8 mouse cellular contexts compared by ENCODE assay signal in the genomic region with DNA sequence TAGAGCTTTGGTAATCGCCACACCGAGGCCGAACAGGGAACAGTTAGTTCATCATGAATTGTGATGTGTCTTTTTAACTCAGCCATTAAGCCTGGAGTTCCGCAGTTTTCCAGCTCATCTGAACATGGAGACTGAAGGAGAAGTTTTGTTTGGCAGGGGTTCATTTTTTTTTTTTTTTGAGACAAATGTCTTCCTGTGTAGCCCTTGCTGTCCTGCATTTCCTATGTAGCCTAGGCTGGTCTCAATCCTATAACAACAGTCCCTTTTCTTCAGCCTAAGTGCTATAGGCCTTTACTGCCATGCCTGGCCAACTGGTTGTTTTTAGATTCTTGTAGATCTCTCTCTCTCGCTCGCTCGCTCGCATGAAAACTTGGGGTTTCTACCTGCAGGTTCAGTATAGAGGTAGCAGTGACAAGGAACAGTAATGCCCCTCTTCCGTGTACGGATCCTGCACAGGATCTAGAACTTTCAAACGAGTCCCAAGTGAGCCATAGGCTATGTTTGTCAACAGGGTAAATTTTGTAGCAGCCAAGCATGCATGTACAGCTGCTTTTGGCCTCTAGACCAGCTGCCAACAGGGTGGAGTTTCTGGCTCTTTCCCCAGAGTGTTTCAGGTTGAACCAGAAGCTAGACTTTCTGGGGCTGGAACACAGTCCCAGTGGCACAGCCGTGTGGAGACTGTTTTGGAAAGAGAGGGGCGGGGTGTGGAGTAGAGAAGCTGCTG.
DNase-seq lines count a peak whose midpoint lies in the region; ATAC-seq and TF ChIP-seq lines count a peak whose summit lies in the region.

No protein-coding gene starts in this region.

- no peak overlapping the region for H3K9ac ChIP-seq in intestine, embryonic 14.5 days (ENCODE audit: low read length)
- H3K9ac ChIP-seq in lung, embryonic 15.5 days, result no peak overlapping the region

- peaks cover 4% of the 10 kb centered on the region; the same call in 1 of the 2 replicates for H3K36me3 ChIP-seq in intestine, embryonic 14.5 days (ENCODE audit: control insufficient read depth, insufficient read depth, low read length)
- H3K36me3 ChIP-seq in lung, embryonic 15.5 days, result peaks cover 10% of the 10 kb centered on the region

- H3K9me3 ChIP-seq in intestine, embryonic 14.5 days (ENCODE audit: control insufficient read depth, low read length), result no peaks in the 10 kb centered on the region
- no peaks in the 10 kb centered on the region for H3K9me3 ChIP-seq in lung, embryonic 15.5 days

- peak overlapping the region; percentile 81 for H3K27ac ChIP-seq in gastrocnemius, adult 2 months
- peak overlapping the region; percentile 38; the same call in 1 of the 2 replicates for H3K27ac ChIP-seq in intestine, embryonic 14.5 days (ENCODE audit: low read depth)
- peak overlapping the region; percentile 35; the same call in 1 of the 2 replicates for H3K27ac ChIP-seq in lung, embryonic 15.5 days

- no peaks in the 10 kb centered on the region for H3K27me3 ChIP-seq in intestine, embryonic 14.5 days (replicated peaks; ENCODE audit: control insufficient read depth, insufficient read depth, low read length)
- no peaks in the 10 kb centered on the region for H3K27me3 ChIP-seq in lung, embryonic 15.5 days

- 68% methylated on average over 13 of the region's 13 CpGs for WGBS in intestine, embryonic 14.5 days
- 56% methylated on average over 13 of the region's 13 CpGs for WGBS in lung, embryonic 15.5 days

- no peak for ATAC-seq in intestine, embryonic 14.5 days (replicated peaks; ENCODE audit: low FRiP score, low TSS enrichment, low read depth)
- peak; percentile 33 for ATAC-seq in lung, embryonic 15.5 days (ENCODE audit: borderline replicate concordance, extremely low read depth, low FRiP score, low TSS enrichment)
- no peak for ATAC-seq in monocyte, adult 5-6 weeks (replicated peaks; ENCODE audit: insufficient number of reproducible peaks, low FRiP score, low TSS enrichment, poor library complexity, severe bottlenecking)

- H3K4me3 ChIP-seq in gastrocnemius, adult 2 months, result peak overlapping the region; percentile 30; the same call in 1 of the 2 replicates
- H3K4me3 ChIP-seq in intestine, embryonic 14.5 days (ENCODE audit: low read depth, low read length), result no peak overlapping the region
- no peak overlapping the region for H3K4me3 ChIP-seq in lung, embryonic 15.5 days

- H3K4me1 ChIP-seq in intestine, embryonic 14.5 days (replicated peaks; ENCODE audit: control insufficient read depth, insufficient read depth, low read length), result peaks cover 28% of the 10 kb centered on the region
- H3K4me1 ChIP-seq in lung, embryonic 15.5 days, result peaks cover 47% of the 10 kb centered on the region

- DNase-seq in adrenal gland, postnatal 36 days, result peak; percentile 30 to 52
- peak; percentile 83 for DNase-seq in gastrocnemius, adult 2 months
- DNase-seq in intestine, embryonic 14.5 days (ENCODE audit: low spot score), result no peak
- DNase-seq in left cerebral cortex, adult 18-20 months (ENCODE audit: low spot score in 2 of 2), result no peak
- no peak for DNase-seq in spleen, postnatal 4 days (ENCODE audit: low spot score in 2 of 2)
- no peak for DNase-seq in cerebellum, adult 11 months

- no peak overlapping the region for H3K4me2 ChIP-seq in intestine, embryonic 14.5 days (ENCODE audit: low read length)
- no peak overlapping the region for H3K4me2 ChIP-seq in lung, embryonic 15.5 days

- no peak for TF ChIP-seq CTCF in gastrocnemius, adult 2 months (IDR thresholded peaks at IDR 0.05)

- intact Hi-C loops in gastrocnemius, adult 2 months (cut with DNase I), result no loop called here

Comparison
In these comparisons a context has a peak if more than half of its experiments do, and no peak if none do; other contexts are left out.
1. DNase-seq: peak in adrenal gland, postnatal 36 days (2 of 2) and gastrocnemius, adult 2 months (single experiment); none in intestine, embryonic 14.5 days (single experiment), left cerebral cortex, adult 18-20 months (0 of 2), spleen, postnatal 4 days (0 of 2) and cerebellum, adult 11 months (single experiment).
2. Peak in every context shown above with its lines, with median percentiles within 50 percentile points of each other: H3K27ac ChIP-seq.